Mouse (Mus musculus) liver, embryonic 18 days (tissue): ENCODE data around the gene Prps1. TPM values are rescaled to one million over a fixed set of nuclear protein-coding genes. Genes with fewer than 3 reads are reported as not detected.

Source experiments
- polyA plus RNA-seq: library from polyadenylated mRNA; depleted of rRNA; stranded (reverse); fragments of >200 nt; gene quantifications from 2 replicates; pipeline ENCODE4 v1.2.3, GENCODE M21; 2012; rRNA removed

The Prps1 gene
- 10.1 and 11.1 TPM in 2 replicates for polyA plus RNA-seq

GRCm38 (mm10) chrX:140456279-140456731 is at the start of gene Prps1:
Gene Prps1, plus strand, starts transcription at chrX:140456613.

Other genes with a start within 250 kb of the Prps1 start
- not detected in 2 replicates for gene Frmpd3, start 114.3 kb upstream of the Prps1 start, polyA plus RNA-seq
- 17.2 and 18.7 TPM in 2 replicates for gene Tsc22d3, start 144.0 kb downstream of the Prps1 start, polyA plus RNA-seq
- 0.99 and 1.0 TPM in 2 replicates for gene Mid2, start 208.0 kb downstream of the Prps1 start, polyA plus RNA-seq